In the genomic region with DNA sequence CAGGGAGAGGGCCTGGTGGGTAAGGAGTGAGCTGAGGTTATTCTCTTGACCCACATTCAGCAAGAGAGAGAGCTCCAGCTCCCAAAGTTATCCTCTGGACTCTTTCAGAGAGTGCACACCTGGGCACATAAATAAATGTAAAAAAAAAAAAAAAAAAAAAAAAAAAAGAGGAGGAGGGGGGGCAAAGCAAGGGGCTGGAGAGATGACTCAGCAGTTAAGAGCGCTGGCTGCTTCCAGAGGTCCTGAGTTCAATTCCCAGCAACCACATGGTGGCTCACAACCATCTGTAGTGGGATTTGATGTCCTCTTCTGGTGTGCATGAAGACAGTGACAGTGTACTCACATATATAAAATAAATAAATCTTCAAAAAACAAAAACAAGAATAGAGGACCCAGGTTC, we compare ENCODE assay signal across 2 mouse cellular contexts.
A peak's percentile ranks its signal among the peaks of the same experiment; 100 is the strongest.
TF ChIP-seq lines count a peak whose summit lies in the region.

No protein-coding gene starts in this region.

TF ChIP-seq in CH12.LX, 34 proteins besides CTCF, POLR2A, EP300 and RAD21:
- TF ChIP-seq ZC3H11A (IDR thresholded peaks at IDR 0.05; ENCODE audit: low read depth, low read length) (no peak), ZNF384 (IDR thresholded peaks at IDR 0.05; ENCODE audit: low read depth, low read length) (0 out of 2 replicates have a peak, but pooled peaks have one; percentile 27)
TF ChIP-seq in CH12.LX: peak in this region for 1.

TF ChIP-seq in ES-E14, 5 proteins besides CTCF, POLR2A, EP300 and RAD21:
- TF ChIP-seq MAFK (IDR thresholded peaks at IDR 0.05; ENCODE audit: insufficient read depth, low read depth, low read length) = peak; percentile 82
- peak; percentile 82; the same call in 1 of the 2 replicates for TF ChIP-seq ZNF384 (IDR thresholded peaks at IDR 0.05; ENCODE audit: low read depth, low read length)
- TF ChIP-seq HCFC1 (IDR thresholded peaks at IDR 0.05; ENCODE audit: borderline replicate concordance, insufficient read depth, low read length) = no peak
TF ChIP-seq in ES-E14: peak in this region for 2.
